Mouse (Mus musculus) lung, adult 10 weeks (tissue): ENCODE data around the gene Depdc1a. TPM values are rescaled to one million over a fixed set of nuclear protein-coding genes. Genes with fewer than 3 reads are reported as not detected.

Source experiments
- polyA plus RNA-seq: library from polyadenylated mRNA; stranded (reverse); fragments of 350-450 nt; fragmentation: Illumina TruSeq; extraction: RNeasy Lipid Tissue Mini Kit (QIAGEN cat#74804); gene quantifications from one replicate; pipeline ENCODE4 v1.2.3, GENCODE M21; 2014; ENCODE audit warnings: low read depth, low replicate concordance; ENCODE audit not compliant: insufficient read depth

Gene Depdc1a
- 0.08 TPM for polyA plus RNA-seq

DNA sequence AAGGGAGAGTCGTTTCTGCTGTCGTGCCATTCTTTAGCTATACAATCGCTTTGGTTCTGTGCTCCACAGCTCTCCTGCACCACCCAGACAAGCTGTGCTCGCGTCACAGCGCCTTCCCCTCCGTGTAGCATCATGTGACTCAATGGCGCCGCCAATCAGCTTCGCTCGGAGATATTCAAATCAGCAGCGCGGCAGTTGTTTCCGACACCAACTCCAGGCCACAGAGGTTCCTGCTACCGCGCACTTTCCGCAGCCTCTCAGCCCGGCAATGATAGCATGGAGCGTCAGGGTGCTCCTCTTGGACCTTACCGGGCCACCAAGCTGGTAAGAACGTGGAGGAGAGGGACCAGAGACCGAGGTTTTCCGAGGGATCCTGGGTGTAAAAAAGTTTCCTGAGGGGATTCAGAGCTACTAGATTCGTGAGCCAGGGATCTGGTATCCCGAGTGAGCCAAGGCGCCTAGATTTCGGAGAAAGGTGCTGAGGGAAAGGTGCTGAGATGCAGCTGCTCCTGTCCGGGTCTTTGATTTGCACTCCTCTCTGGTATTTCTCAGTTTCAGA, at the start of gene Depdc1a:
Gene Depdc1a (plus strand): TSS at position 191 of the 559 bp plus-strand sequence.

Other genes with a start within 250 kb of the Depdc1a start
- gene Rpe65, start 103.7 kb downstream of the Depdc1a start, polyA plus RNA-seq = not detected